Mouse (Mus musculus) olfactory bulb, adult 2 months (tissue): ENCODE results near the gene Rasal3. TPM values are rescaled to one million over a fixed set of nuclear protein-coding genes. Genes with fewer than 3 reads are reported as not detected.

Source experiments
- H3K27ac ChIP-seq: fragments of 200-500 bp; 2 replicates; pipeline ENCODE4 v1.5.1; 2012; ENCODE audit warnings: low read depth, low read length; ENCODE audit not compliant: insufficient read depth
- H3K4me1 ChIP-seq: fragments of 200-500 bp; 2 replicates; pipeline ENCODE4 v1.6.1; 2012; ENCODE audit warnings: low read length; ENCODE audit not compliant: control insufficient read depth, insufficient read depth
- H3K4me3 ChIP-seq: fragments of 200-500 bp; 2 replicates; pipeline ENCODE4 v1.5.1; 2012; ENCODE audit warnings: mild to moderate bottlenecking, low read depth, low read length, moderate library complexity; ENCODE audit not compliant: insufficient read depth
- CTCF ChIP-seq: fragments of 200-500 bp; IDR thresholded peaks from 2 replicates; pipeline ENCODE4 v1.5.1; 2012; ENCODE audit warnings: low read depth, mild to moderate bottlenecking, low read length, moderate library complexity; ENCODE audit not compliant: insufficient read depth
- POLR2A ChIP-seq: fragments of 200-500 bp; IDR thresholded peaks from 2 replicates; pipeline ENCODE4 v1.6.1; 2012; ENCODE audit warnings: mild to moderate bottlenecking, low read depth, low read length, moderate library complexity; ENCODE audit not compliant: insufficient read depth
- WGBS: fragments of 180-500 bp; shearing (Covaris S2); methylation state at CpG from one replicate; pipeline ENCODE4 v1.1.7; 2018; 5-methylcytosine and 5-hydroxymethylcytosine counted together
- polyA plus RNA-seq: library from polyadenylated mRNA; stranded (reverse); fragments of >200 nt; gene quantifications from 2 replicates; pipeline ENCODE4 v1.2.4, GENCODE M21; 2012; ENCODE audit warnings: low replicate concordance; ENCODE audit not compliant: missing spikeins, insufficient read depth, insufficient read length

Rasal3 gene
- 242 TPM in 1 of 2 replicates, not detected in the other for polyA plus RNA-seq

DNA sequence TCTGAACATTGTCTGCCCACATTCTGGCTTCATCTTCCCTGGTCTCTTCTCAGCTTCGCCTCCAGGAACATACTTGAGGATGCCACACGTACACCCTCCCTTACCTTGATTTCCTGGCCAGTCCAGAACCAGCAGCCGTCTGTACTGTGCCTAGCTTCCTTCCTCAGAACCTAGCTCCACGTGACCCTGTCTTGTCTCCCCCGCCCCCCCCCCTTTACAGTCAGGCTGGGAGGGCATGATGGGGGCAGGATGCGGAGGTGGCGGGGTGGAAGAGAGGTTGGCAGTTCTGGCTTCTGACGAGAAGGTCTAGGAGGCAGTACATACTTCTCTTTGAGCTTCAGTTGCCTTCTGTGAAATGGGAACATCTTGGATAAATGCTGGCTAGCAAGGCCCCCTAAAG is at the start of gene Rasal3:
Rasal3 (minus strand) TSS at position 167 of the 400 bp plus-strand sequence.
- 66% methylated on average over 8 of the region's 8 CpGs for WGBS
- H3K4me1 ChIP-seq, result no peaks in the 10 kb centered on the region
- TF ChIP-seq POLR2A (no peak), CTCF (no peak)
- H3K27ac ChIP-seq, result 0 out of 2 replicates have a peak within 1 kb of the TSS, but pooled peaks have one; percentile 21
- H3K4me3 ChIP-seq, result peak within 1 kb of the TSS; percentile 15; the same call in 1 of the 2 replicates

DNA sequence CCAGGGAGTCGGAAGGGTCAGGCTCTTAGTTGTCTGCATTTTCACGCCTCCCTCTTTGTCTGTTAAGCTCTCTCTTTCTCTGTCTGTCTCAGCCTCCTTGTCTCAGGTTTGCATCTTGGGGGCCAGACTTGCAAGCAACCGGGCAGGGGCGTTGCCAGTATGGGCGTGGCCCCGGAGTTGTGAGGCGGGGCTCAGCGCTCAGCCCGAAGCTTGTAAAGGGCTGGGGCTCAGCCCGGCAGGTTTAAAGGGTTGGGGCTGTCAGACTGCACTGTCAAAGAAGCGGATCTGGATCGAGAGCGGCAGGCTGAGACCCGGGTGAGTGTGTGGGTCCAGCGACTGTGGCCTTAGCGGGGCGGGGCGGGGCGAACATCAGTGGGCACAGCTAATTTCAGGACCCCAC is 49.1 kb upstream of the Rasal3 start, which contains the start of gene Cyp4f39:
Cyp4f39 (plus strand) TSS at position 242 of the 400 bp plus-strand sequence.
- TF ChIP-seq POLR2A, result no peak
- no peak for TF ChIP-seq CTCF
- Histone ChIP-seq H3K4me3 (no peak within 1 kb of the TSS), H3K27ac (no peak within 1 kb of the TSS), H3K4me1 (peaks cover 5% of the 10 kb centered on the region)
- WGBS, result 4% methylated on average over 19 of the region's 19 CpGs

DNA sequence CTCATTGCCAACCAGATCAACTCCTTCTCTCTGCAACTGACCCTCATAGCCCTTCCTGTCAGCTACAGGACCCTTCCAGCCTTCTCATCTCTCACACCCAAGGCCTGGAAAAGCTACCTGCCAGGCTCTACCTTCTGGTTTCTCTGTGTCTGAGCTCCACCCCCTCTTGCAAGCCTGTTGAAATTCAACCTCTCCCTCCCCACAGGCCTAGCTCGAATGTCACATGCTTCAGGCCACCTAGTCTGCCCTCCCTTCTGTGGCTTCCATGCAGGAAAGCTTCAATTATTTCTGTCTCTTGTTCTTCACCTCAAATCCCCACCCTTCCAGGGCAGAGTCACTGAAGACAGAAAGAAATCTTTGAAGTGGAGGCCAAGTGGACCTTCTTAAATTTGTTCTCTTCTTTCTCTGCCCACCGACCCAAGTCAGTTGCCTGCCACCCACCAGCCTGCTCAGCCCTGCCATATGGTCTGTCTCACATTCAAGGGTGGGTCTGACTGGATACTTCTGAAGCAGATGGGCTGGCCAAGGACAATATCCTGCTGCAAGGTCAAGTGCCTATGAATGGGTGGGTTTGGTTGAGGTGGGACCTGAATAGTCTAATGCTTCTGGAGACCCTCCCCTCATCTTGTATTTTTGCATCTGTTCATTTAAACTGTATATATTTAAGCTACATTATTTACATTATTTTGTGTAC is 47.6 kb upstream of the Rasal3 start:
- 50% methylated on average over 2 of the region's 2 CpGs for WGBS
- no peak for TF ChIP-seq POLR2A
- TF ChIP-seq CTCF, result no peak
- no peak overlapping the region for H3K27ac ChIP-seq
- H3K4me1 ChIP-seq, result peaks cover 5% of the 10 kb centered on the region
- no peak overlapping the region for H3K4me3 ChIP-seq

DNA sequence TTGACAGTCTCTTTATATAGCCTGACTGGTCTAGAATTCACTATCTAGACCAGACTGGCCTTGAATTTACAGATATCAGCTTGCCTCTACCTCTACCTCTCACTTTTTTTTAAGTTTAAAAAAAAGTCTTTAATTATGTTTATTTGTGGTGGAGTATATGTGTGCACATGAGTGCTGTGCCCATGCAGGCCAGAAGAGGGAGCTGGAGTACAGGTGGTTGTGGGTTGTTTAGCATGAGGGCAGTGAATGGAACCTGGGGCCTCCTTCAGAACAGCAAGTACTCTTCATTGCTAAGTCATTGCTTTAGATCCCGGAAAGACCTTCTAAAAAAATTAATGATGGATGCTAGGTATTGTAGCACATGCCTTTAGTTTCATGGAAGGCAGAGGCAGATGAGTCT is 45.7 kb upstream of the Rasal3 start:
- 97% methylated on average over 1 of the region's 1 CpGs for WGBS
- no peak overlapping the region for H3K4me3 ChIP-seq
- H3K27ac ChIP-seq, result no peak overlapping the region
- no peak for TF ChIP-seq CTCF
- no peak for TF ChIP-seq POLR2A
- peaks cover 5% of the 10 kb centered on the region for H3K4me1 ChIP-seq

DNA sequence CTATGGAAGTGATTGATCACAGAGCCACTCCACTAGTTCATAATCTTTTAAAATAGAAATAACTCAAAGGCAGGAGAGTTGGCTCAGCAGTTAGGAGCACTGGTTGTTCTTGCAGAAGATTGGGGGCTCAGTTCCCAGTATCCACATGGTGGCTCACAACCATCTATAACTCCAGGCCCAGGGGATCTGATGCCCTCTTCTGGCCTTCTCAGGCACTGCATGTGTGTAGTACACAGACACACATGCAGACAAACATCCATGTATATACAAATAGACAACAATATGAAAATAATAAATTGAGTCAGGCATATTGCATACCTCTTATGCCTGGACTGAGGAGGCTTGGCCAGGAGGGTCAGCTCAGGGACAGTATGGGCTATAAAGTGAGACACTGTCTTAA is 43.8 kb upstream of the Rasal3 start:
- Histone ChIP-seq H3K4me1 (no peaks in the 10 kb centered on the region), H3K4me3 (no peak overlapping the region), H3K27ac (no peak overlapping the region)
- no peak for TF ChIP-seq POLR2A
- no peak for TF ChIP-seq CTCF

DNA sequence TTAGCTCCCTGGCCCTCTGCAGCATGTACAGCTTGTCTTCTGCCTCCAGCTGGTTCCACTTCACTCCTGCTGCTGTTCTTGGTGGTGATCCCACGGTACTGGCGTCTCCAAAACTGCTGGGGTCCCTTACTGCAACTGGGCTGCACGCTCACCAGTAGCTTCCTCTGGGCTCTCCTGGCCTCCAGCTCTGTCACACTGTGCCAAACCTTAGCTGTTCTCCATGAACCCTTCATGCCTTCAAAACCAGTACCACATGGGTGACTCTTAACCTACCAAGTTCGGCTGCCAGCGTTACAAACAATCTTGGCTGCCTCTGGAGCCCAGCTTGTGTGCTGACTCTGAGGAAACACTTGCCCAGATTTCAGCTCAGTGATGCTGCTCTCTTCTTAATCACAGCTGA is 41.6 kb upstream of the Rasal3 start:
- H3K4me1 ChIP-seq, result no peaks in the 10 kb centered on the region
- H3K4me3 ChIP-seq, result no peak overlapping the region
- no peak overlapping the region for H3K27ac ChIP-seq
- TF ChIP-seq CTCF (no peak), POLR2A (no peak)
- 72% methylated on average over 5 of the region's 5 CpGs for WGBS

DNA sequence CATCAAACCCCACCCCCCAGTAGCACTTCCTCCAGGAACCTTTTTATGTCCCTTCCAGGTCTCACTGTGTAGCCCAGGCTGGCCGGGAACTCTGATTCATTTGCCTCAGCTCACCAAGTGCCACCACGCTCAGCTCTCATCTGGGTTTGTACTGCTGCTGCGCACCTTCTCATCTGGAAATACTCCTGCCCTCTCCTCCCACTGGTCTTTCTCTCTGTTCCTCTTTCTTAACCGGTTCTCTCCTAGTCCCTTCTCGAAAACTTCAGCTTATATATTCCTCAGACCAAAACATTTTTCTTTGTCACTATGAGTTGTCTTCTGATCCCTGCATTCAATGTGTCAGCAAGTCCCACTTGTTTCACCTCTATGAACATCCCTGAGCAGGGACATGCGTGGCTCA is 39.9 kb upstream of the Rasal3 start:
- TF ChIP-seq POLR2A (no peak), CTCF (no peak)
- H3K27ac ChIP-seq, result no peak overlapping the region
- no peaks in the 10 kb centered on the region for H3K4me1 ChIP-seq
- 75% methylated on average over 6 of the region's 6 CpGs for WGBS
- no peak overlapping the region for H3K4me3 ChIP-seq

DNA sequence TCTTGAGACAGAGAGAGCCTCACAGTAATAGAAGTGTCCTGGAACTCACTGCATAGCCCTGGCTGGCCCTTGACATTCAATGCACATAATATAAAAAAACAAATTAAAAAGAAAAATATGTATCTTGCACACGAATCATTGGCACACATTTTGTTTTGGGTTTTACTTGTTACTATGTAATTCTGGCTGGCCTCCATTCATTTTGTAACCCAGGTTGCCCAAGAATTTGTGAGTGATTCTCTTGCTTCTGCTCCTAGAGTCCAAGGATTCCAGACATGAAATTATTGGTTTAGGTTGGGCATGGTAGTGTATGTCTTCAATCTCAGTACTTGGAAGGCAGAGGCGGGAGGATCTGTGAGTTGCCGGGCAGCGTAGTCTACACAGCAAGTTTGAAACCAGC is 33.7 kb upstream of the Rasal3 start:
- no peak overlapping the region for H3K27ac ChIP-seq
- 97% methylated on average over 4 of the region's 4 CpGs for WGBS
- H3K4me3 ChIP-seq, result no peak overlapping the region
- H3K4me1 ChIP-seq, result peaks cover 4% of the 10 kb centered on the region; the same call in 1 of the 2 replicates
- TF ChIP-seq CTCF (no peak), POLR2A (no peak)

DNA sequence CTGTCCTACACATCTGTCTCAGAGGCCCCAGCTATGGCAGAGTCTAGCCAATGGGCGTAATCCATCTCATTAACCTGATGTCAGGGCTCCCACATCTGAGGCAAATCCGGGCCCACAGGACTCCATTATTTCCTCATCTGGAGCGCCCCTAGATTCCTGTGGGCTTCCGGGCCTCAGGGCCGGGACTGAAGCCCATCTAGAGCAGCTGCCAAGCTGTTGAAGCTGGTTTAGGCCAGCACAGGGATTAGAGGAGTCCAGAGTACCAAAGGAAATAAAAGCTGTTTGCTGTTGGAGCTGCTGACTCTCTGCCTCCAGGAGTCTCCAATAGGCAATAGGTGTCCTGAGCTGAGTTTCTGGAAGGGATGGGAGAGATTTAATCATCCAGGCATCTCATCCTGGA is 31.8 kb upstream of the Rasal3 start:
- Histone ChIP-seq H3K4me1 (peaks cover 4% of the 10 kb centered on the region; the same call in 1 of the 2 replicates), H3K27ac (no peak overlapping the region), H3K4me3 (no peak overlapping the region)
- no peak for TF ChIP-seq CTCF
- no peak for TF ChIP-seq POLR2A
- 58% methylated on average over 5 of the region's 5 CpGs for WGBS

DNA sequence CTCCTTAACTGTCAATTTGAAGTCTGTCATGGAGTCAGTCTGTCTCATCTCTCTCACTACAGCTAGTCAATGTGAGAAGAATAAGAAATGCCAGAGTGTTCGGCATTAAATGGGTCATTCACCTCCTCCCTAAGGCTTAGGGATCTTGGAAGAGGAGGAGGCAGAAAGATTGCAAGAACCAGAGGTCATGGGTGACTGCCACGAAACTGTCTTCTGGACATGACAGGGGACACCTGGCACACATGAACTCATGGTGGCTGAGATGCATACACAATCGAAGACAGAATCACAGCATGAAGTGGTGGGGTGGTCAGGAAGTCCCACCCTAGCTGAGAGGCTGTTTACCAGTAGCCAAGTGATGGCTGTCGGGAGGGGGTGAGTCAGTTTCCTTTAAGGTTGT is 30.9 kb upstream of the Rasal3 start:
- WGBS, result 74% methylated on average over 4 of the region's 4 CpGs
- TF ChIP-seq POLR2A (no peak), CTCF (no peak)
- no peak overlapping the region for H3K27ac ChIP-seq
- H3K4me1 ChIP-seq, result peaks cover 4% of the 10 kb centered on the region; the same call in 1 of the 2 replicates
- H3K4me3 ChIP-seq, result no peak overlapping the region
